Mouse (Mus musculus) T-cell, adult 2 months (primary cell): ENCODE measurements around the gene T2.
"Not testable (repeated sequence)": the region's sequence is repeated elsewhere in the genome, so short reads cannot be mapped to it uniquely, and the experiment has no call there.

Source experiments
- DNase-seq: peaks from one replicate; pipeline ENCODE4 v3.0.0; 2022; ENCODE audit warnings: low spot score

T2 gene

GRCm38 (mm10) chr17:8355692-8356091 is at the start of gene T2:
Gene T2 (plus strand): TSS chr17:8355992.
- DNase-seq: no peak

DNA sequence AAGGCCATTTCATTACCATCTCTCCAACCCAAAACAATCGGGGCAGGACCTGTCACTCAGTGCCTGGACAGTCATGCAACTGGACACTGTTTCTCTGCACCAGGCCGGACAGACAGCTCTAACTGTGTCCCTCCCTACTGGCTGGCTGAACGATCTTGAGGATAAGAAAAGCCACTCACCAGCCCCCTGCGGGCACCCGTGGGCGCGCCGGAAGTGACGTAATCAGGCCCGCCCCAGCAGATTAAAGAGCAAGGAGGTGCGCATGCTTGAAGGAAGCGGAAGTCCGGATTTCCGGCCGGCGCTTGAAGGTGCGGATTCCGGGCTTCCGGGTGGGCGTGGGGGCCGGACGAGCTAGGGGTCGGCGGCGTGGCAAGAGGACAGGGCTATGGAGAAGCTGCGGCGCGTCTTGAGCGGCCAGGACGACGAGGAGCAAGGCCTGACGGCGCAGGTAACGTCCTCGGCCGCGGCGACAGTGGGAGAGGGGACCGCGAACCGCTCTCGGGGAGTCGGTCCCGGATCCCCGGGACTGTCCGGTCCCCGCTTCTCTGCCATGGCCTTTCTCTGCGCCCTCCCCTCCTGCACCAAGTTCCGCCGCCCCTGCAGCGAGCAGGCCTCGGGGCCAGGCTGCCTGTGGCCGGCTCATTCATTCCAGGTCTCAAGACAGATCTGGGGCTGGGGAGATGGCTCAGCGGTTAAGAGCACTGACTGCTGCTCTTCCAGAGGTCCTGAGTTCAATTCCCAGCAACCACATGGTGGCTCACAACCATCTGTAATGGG is 44.8 kb upstream of the T2 start, which contains the start of gene Sft2d1:
Gene Sft2d1, plus strand, starts transcription at position 265 of the 777 bp plus-strand sequence.
- peak; percentile 95 for DNase-seq

GRCm38 (mm10) chr17:8311751-8312150 is 44.0 kb upstream of the T2 start:
- DNase-seq: no peak

DNA sequence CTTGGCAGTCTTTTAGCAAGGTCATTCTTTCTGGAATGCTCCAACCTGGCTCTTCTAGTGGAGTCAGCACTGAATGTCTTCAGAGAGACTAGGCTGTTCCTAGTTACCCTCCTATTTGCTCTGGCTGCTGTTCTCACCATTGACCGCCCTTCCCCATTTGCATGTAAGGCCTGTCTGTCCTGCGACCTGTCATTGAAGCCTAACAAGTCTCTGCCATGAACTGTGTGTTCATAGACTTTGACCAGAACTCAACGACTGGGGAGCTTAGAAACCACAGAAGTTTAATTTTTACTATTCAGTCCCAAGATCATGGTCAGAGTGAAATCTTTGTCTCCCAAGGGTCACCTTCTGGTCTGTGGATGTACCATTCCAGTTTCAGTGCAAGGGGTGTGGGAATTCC is 41.8 kb upstream of the T2 start:
- no peak for DNase-seq

GRCm38 (mm10) chr17:8316251-8316650 is 39.5 kb upstream of the T2 start:
- DNase-seq: peak; percentile 14

DNA sequence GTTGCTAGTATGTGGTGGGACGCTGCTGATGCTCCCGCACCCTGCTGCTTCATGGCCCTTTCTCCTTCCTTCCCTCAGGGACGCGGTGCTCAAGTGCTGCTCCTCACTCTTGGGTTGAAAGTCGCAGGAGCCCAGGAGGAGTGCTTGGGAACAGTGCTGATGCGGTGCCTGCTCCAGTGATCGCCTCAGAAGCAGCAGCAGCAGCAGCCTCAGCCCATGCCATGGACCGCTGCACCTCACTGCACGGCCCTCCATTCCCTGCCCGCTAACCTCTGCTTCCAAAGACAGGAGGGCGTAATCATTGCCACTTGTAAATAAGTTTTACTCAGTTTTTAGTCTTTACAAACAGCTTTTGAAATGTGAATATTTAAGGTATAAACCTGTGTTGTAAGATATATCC is 28.9 kb upstream of the T2 start:
- DNase-seq: not testable (repeated sequence)

DNA sequence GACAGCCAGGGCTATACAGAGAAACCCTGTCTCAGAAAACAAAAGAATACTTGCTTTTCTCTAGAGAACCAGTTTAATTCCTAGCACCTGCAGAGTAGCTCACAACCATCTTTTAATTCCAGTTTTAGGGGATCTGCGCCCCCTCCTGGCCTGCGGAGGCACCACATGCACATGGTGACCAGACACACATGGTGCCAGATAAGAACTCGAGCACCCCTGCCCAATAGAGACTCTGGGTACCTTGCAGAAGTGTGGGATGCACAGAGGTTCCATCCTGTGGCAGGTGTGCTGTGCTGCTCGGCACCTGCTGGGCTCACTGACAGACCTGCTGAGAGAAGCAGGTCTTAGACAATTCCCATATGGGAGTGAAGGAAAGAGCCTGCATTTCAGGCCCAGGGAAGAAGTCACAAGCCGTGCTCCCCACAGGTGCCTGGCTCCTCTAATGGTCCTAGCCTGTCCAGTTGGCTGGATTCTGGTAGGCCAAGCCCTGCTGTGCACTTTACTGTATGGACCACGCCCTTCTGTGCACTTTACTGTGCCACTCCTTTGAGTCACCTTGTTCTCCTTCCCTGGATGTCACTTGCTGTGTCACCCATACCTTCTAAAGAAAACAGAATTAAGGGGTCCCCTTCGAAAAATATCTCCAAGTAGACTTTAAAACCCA is 27.1 kb upstream of the T2 start:
- peak; percentile 16 for DNase-seq

DNA sequence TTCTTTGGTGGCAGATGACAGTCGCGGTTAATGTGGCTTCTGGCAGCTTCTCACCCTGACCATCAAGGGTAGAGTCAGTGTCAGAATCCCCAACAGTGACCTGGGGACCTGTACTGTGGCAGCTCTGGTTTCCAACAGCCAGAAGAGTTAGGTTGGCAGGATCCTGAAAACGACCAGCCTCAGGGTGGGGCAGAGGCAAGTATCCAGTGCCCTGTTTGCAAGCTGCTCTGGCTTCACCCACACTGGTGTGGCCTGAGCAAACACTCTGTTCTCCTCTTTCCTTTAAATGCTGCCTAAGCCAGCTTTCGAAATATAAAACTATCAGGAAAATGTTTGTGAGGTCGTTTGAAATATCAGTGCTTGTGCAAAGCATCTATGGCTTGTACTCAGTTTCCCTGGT is 25.2 kb upstream of the T2 start:
- DNase-seq: no peak

DNA sequence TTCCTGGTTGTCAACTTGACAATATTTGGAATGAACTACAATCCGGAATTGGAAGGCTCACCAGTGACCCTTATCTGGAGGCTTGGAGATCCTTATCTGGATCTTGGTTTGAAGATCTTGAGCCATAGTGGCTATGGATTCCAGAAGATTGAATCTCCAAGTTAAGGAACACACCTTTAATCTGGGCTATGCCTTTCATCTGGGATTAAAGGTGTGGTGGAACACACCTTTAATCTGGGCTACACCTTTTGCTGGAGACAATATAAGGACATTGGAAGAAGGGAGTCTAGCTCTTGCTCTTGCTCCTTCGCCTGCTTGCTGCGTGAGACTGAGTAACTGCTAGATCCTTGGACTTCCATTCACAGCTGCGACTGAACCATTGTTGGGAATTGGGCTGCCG is 18.6 kb upstream of the T2 start, which contains the start of gene Prr18:
Gene Prr18, plus strand, starts transcription at position 301 of the 400 bp plus-strand sequence.
- not testable (repeated sequence) for DNase-seq

GRCm38 (mm10) chr17:8339666-8340374 is 16.0 kb upstream of the T2 start:
- no peak for DNase-seq

GRCm38 (mm10) chr17:8340407-8341359 is 15.1 kb upstream of the T2 start:
- no peak for DNase-seq

DNA sequence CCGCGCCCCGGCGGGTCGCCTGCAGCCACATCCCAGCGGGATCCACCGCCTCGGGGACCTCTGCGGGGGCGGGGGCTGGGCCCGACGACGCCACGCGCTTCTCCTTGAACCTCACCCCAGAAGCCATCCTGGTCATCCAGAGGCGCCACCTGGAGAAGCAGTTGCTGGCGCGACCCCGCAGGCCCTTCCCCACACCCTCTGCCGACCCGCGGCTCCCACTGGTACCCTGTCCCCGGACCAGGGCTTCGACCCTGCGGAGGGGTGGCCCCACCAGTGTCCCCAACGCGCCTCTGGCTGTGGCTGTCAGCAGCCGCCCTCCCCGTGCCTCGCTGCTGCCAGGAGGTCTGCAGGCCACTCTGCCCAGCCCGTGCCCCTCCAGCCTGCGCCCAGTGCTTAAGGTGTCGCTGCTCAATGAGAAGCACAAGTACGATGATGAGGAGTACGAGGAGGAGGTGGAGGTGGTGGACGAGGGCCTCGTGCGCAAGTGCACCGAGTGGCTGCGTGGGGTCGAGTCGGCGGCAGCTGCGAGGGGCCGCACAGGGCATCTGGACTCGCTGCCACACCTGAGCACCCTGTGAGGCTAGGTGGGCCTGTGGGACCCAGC is 14.3 kb upstream of the T2 start:
- no peak for DNase-seq

GRCm38 (mm10) chr17:8342706-8343105 is 13.1 kb upstream of the T2 start:
- peak; percentile 41 for DNase-seq

DNA sequence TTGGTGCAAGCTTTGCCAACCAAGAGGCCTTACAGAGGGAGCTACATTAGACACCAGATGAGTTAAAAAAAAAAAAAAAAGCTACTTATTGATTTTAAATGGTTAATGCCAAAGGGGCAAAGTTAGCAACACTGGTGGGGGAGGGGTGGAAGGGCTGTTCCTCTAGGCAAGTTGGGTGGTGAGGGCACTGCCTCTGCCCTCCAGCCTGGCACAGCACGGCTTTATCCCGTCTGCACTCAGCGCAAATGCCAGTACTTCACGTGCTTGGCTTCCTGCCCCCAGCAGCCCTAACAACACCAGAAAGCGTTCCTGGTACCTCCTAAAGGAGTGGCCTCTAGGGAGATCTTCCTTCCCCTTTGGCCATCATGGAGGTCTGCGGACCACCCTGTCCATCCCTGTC is 12.4 kb upstream of the T2 start:
- no peak for DNase-seq

DNA sequence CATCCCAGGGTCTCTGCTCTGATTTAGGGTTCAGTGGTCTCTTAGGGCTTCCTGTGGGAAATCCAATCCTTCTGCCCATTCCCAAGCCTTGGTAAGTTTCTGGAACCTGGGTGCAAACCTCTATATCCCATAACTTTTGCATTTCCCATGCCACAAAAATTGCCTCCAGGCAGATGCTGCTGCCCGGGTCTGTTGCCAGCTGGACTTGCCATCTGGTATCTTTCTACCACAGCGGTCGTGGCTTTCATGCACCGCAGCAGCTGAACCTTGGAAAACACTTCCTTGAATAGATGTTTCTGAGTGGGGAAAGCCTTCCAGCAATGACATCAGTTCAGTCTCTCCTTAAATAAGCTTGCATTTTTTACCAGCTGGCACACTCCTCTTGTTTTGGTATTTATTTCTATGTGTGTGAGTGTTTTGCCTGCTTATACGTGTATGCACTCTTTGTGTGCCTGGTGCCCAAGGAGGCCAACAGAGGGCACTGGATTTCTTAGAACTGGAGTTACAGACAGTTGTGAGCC is 8.0 kb upstream of the T2 start:
- DNase-seq: no peak

DNA sequence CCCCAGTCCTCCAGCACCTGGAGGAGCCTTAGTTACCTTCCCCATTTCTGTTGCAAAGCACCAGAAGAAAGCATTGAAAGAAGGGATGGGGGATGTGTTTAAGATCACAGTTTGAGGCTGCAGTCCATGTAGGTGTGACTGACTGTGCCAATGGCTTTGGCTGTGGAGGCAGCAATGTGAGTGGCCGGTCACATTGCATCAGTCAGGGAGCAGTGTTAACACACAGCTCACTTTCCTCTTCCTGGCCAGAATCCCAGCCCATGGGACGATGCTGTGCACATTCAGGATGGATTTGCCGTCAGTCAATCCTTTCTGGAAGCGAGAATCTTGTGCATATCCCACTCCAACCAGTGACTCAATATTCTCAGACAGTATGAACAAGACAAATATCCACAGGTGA is 6.9 kb upstream of the T2 start:
- DNase-seq: no peak

DNA sequence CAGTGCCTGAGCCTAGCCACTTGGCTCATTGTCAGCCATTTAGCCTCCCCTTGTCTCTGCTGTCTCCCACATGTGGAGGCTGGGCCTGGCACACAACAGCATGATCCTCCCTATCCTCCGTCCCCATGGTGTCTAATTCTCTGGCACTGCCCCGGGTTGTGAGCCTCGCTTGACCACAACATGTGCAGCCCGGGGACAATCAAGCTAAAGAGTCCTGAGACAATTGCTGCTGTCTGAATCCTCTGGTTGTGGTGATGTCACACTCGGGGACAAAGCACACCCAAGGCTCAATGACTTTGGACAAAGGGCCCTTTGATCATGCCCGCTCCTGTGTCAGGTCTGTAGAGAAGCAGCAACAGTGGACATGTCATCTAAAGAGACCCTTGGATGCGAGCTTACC is 4.7 kb upstream of the T2 start:
- DNase-seq: no peak

- DNase-seq: no peak
Observed at GRCm38 (mm10) chr17:8357498-8357897, 1.7 kb downstream of the T2 start.

GRCm38 (mm10) chr17:8360876-8361275 is 5.1 kb downstream of the T2 start:
- DNase-seq: no peak

- DNase-seq: no peak
Observed at GRCm38 (mm10) chr17:8361281-8362103, 5.7 kb downstream of the T2 start.
